Mouse (Mus musculus) brain, embryonic 14.5 days (tissue): Measurements from ENCODE around the gene Trim38.

Experiments
- CTCF ChIP-seq: fragments of 200-500 bp; IDR thresholded peaks from 2 replicates; pipeline ENCODE4 v1.5.1; 2012; ENCODE audit warnings: inconsistent platforms, mild to moderate bottlenecking, moderate library complexity, borderline replicate concordance; ENCODE audit not compliant: insufficient read depth, insufficient read length; ENCODE audit errors: extremely low read depth
- POLR2A ChIP-seq: fragments of 200-500 bp; IDR thresholded peaks from 2 replicates; pipeline ENCODE4 v1.6.1; 2012; ENCODE audit warnings: mild to moderate bottlenecking, inconsistent platforms, borderline replicate concordance; ENCODE audit not compliant: poor library complexity, insufficient read depth, insufficient read length, severe bottlenecking; ENCODE audit errors: extremely low read depth

GRCm38 (mm10) chr13:23826606-23827005 is 56.9 kb downstream of the Trim38 start:
- TF ChIP-seq CTCF (no peak), POLR2A (no peak)
